Mouse (Mus musculus) T-cell, adult 2 months (primary cell): Measurements from ENCODE around the gene Ublcp1.

ENCODE experiments used
- DNase-seq: peaks from one replicate; pipeline ENCODE4 v3.0.0; 2022; ENCODE audit warnings: low spot score

Gene Ublcp1

DNA sequence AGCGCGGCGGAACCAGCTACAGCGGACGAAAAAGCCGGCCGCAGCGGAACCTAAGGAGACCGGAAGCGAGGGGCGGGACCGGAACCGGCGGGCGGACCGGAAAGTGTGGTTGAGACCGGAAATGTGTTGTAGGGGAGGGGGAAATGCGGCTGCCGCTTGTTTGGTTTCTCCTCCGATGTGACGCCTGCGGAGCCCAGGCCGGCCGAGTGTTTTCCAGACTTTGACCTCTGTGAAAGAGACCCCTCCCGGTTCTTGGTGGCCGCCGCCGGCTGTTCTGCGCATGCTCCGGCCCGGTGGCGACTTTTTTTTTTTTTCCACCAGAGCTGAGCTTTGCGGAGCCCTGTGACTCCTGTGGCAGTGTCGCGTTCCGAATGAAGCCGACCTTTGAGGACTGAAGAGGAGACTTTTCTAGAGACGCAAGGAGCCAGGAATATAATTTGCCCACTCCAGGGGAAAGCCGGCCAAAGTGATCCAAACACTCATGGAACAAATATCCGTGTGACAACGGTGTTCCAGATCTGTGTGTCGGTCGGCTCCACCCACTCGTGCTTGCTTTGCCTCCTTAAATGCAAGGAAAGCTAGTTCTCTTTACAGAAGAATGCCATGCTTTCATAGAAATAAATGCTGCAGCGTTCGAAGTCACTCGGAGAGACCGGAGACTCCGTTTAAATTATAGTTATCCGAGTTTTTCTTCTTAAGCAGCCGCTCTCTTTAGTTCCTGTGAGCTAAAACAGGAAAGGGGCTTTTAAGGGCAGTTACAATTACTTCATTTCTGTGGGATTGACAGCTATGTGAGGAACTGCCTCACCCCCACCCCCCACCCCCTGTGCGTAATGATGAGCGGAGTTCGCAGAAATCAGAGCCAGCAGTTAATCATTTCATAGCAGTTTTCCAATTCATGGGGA is at the start of gene Ublcp1:
Gene Ublcp1, minus strand, starts transcription at position 67 of the 905 bp plus-strand sequence.
- DNase-seq: peak; percentile 91

DNA sequence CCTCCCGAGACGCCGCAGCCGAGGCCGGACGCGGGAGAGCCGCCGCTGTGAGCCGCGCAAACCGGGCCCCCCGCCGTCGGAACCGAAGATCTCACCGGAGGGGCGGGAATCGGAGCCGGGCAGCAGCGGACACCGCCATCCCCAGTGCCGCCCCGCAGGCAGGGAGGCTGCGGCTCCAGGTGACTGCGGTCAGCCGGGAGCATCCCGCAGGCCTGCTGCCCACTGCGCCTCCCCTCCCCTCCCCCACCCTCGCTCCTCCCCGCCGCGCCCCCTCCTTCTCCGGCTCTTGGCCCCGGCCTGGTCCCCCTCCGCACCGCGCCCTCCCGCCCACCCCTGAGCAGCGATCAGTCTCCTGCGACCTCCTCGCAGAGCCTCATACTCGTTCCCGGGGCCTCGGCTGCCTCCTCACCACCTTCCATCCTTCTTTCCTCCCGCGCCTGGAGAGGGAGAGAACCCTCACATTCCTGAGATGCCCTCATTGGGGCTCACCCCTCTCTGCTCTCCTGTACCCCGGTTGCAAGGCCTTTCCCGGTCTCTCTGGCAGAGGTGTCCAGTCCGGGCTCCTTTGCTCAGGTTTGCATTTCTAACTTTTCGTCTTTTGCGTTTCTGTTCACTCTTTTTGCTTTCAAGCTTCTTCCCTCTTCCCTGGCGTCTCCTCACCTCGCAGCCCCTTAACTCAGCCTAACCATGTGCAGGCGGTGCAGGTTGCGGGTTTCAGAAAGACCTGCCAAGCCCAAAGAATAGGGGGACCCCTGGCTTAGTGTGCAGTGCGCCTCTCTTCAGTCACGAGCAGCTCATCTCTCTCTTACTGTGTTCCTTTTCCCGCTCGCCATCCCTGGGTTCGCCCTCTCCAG is 49.0 kb upstream of the Ublcp1 start:
- peak; percentile 29 for DNase-seq

DNA sequence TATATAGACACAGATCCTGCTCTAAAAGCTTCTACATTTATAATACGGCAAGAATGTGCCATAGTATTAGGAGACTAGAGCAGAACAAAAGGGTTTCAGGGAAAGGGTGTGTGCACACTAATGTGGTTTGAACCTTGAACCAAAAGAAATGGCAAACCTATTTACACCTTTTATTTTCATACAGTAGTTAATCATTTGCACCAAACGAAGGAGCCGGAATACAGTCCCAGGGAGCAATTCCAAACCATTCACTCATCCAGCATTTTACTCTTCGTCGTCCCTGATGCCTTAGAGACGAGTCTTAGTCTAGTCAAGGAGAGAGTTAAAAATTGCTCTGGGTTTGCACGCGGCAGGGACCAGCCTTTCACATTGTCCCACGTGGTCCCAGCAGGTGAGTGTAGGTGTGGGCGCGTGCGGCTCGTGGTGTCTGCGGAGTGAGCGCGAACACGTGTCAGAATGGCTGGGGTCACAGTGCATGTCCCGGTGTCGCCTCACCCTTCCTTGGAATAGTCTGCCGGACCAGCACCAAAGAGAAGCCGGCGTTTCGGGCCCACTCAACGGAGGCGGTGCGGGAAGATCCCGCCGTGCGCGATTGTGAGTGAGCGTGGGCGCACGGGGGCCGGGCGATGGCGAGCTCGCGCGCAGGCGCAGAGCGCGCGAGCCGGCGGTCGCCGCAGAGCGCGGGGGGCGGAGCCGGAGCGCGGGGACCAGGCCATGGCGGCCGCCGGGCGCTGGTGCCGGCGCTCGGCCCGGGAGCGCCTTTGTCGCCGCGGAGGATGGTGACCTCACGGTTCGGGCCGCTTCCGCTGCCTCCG is 48.2 kb upstream of the Ublcp1 start, which contains the start of gene Rnf145:
Gene Rnf145, plus strand, starts transcription at position 684 of the 815 bp plus-strand sequence.
- DNase-seq: peak; percentile 76

DNA sequence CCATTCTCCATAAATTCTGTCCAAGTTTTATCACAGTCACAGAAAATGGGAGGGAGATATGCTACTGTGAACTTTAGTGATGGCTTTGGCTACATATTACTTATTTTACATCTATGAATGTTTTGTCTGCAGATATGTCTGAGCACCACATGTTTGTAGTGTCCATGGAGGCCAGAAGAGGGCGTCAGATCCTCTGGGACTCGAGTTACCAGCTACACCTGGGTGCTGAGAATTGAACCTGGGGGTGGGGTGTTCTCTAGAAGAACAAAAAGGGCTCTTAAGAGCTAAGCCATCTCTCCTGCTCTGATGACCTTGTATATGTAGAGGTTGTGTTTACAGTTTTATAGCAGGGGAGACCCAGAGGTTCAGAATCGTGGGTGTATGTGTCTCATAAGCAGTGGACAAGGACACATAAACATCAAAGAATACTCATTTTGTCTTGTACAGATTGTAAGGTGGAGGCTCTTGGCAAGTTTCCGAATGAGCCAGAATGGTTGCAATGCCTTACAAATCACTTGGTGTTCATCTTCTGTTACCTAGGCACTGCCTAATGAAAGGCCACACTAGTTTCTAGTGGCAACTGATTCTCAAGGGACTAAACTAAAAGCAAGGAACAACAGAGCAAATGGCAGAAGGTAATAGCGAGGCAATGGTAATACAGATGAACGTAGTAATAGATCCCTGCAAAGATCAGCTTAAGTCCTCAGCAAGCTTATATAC is 47.4 kb upstream of the Ublcp1 start:
- DNase-seq: no peak

DNA sequence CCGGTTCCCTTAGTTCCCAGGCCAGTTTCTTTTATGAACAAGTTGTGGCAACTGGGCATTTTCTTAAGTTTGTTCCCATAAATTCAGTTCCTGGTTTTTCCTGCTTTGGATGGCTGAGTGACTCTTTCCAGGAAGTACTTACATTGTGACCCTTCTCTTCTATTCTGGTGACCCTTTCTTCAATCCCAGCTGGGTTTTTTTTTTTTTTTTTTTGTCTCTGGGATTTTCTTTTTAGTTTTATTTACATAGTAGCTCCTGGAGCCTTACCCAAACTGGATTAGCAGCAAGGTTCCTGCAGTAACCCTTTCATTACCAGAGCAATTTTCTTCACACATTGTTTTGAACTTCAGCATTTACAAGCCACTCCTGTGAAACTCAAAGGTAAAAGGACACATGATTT is 46.1 kb upstream of the Ublcp1 start:
- no peak for DNase-seq

DNA sequence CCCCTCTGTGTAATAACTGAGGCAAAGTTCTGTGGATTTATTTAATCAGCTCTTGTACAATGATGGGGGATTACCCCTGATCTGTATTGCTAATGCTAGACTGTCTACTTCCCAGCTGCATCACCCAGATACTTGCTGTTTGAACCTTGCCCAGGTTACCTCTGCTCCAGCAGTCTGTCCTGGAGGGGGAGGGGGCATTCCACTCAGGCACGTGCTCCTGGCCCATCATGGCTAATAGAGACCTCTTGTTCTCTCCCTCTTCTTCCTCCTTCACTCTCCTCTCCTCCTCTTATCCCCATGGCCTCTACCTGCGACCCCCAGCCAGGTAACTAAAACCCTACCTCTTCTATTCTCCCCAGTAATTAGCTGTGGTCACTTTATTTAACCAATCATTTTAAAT is 44.4 kb upstream of the Ublcp1 start:
- DNase-seq: no peak

DNA sequence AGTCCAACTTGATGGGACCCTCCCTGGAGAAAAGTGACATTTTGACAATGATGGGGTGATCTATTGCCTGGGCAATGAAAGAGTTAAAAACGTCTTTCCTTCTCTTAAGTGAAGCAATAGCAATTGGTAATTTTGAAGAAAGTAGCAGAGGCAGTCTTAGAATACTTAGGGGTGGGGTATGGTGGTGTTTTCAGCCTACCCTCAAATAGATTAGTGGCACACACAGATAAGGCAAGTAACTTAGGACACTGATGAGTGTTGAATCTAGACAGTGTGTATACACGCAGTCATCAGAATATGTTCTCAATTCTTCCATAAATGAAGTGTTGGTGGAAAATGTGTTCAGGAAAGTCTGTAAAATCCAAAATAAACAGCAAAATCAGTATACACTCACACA is 42.7 kb upstream of the Ublcp1 start:
- no peak for DNase-seq

DNA sequence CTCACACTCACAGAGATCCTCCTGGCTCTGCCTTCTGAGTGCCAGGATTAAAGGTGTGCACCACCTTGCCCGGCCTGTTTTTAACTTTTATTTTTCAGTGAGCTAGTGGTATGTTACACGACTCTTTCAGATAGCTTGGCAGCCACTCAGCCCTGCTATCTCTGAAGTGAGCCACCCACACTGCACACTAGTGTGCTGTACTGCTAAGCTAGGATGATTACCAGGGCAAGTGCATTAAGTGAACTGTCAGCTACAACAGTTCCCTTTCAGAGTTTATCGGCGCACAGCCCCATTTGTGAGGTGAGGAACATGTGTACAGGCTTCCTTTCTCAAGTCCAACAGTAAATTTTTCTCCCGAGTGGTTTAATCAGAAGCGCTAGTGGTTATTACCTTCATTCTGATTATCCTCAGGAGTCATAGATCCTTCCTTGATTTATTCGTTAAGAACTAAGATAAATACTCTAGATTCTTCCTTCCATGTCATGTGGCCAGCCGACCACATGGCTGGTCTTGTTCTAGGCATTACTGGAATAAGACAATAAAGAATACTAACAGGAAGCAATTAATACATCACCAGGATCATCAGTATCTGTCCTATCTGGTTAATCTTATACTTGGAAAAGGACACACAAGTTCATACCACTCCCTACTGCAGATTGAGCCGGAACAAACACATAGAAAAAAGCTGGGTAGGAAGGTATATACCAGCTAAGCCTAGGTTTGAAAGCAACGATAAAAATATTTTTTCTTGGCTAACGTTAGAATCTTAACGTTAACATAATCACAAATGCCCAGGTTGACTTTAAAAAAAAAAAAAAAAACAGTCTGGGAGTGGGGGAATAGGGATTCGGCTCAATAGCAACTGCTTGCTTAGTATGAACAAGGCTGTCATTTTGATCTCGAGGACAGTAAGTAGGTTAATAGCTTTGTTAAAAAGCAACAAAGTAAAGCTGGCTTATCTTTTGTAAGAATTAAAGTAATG is 42.0 kb upstream of the Ublcp1 start:
- no peak for DNase-seq

DNA sequence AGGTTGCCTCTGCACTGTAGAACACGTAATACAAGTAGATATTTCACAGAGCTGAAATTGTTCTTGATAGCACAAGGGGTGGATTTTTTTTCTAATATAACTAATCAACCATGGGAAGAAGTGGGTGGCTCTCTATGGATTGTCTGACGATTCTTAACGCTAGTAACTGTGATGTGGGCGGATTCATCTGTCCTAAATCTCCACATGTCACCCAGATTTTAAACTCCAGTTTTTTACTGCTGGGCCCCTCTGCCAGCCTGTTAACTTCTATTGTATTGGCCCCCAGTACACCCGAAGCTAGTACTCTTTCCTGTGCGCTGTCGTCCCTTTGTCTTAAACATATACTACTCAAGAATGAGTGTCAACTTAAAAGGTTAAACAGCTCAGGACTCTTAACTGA is 40.1 kb upstream of the Ublcp1 start:
- DNase-seq: no peak

DNA sequence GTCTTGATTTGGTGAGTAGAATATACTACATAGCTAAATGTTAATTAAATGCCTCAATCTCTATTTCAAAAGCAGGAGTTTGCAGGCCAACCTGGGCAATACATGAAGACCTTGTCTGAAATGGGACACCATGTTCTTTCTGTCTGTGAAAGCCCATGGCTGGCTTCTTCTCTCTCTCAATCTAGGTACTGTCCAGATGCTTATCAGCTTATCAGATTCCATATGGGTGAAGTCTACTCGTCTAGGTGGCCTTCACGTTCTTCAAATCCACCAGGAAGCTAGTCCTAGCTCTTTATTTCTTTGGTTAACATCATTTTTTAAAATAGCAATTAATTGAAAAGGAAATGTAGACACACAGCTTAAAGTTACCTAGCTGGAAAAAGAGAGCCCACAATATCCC is 39.6 kb upstream of the Ublcp1 start:
- no peak for DNase-seq

DNA sequence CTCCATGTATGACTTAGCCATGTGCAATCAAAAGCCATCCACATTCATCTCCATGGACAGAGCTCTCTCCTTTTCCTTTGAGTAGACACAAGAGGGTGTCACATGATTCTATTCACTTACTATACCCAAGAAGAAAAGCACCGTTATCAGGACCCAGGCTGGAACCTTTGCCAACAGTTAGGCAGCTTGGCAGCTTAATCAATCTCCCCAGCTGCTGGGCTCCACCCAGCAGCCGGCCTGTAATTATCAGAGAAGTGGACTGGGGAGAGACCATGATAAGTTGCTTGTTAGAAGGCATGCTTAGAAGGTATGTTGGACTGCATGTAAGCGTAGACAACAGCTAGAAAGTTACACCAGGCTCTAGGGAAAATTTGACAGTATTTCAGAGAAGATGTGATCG is 38.6 kb upstream of the Ublcp1 start:
- no peak for DNase-seq

DNA sequence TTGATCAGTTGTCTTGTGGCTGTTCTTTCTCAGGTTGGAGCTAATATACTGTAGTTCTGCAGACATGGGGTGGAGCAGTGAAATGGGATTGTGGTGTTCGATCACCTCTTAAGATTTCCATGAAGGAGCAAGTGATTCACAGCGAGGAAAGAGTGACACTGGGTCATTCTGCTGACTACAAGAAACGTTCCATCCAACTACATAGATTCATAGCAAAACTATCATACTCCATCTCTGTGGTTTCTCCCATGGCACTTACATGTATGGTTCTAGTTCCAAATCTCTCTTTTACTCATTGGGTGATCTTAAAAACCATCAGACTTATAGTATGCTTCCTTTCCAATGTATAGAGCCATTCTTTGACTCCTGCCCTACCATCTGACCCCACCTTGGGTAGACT is 34.5 kb upstream of the Ublcp1 start:
- no peak for DNase-seq

DNA sequence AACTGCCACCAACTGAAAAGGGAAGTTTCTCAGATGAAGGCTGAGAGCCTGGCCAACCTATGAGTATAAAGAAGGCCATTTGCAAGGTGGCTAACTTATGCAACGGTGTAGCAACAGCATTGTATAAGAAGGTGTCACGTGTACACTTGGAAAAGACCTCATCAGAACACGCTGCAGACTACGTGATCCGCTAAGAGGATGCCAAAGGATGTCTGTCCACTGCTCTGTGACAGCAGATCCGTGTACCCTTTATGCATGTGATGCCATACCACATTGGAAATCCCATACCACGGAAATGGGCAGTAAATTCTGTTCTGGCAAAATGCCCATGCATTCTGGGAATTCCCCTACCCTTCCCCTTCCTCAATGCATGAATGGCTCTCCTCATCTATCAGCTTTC is 33.8 kb upstream of the Ublcp1 start:
- no peak for DNase-seq

DNA sequence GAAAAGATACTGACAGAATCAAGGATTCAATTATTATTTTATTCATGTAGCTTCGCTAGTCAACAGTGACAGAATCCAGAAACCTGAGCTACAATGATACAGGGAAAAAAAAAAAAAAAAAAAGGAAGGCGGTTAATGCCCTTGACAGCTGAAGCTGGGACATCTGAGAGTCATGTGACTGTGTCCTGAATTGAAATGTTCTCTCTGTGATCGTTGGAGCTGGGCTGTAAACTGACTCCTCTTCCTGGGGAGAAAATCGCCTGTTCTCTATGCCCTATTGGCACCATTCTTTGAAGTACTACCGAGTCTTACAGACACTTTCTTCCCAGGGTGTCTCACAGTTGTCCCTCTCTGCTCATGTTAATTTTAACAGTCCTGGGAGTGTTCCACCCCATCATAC is 32.6 kb upstream of the Ublcp1 start:
- DNase-seq: no peak

DNA sequence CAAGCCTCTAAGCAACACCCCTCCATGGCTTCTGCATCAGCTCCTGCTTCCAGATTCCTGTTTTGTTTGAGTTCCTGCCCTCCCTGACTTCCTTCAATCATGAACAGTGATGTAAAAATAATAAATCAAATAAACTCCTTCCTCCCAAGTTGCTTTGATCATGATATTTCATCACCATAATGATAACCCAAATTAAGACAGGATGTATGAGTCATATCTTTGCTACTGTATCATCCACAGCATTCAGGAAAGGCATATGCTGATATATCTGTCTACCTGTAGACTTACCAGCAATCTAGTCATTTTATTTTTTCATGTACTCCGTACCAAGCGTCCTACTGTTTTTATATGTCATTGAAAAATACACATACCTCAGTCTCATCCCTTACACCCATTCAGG is 31.2 kb upstream of the Ublcp1 start:
- DNase-seq: no peak

DNA sequence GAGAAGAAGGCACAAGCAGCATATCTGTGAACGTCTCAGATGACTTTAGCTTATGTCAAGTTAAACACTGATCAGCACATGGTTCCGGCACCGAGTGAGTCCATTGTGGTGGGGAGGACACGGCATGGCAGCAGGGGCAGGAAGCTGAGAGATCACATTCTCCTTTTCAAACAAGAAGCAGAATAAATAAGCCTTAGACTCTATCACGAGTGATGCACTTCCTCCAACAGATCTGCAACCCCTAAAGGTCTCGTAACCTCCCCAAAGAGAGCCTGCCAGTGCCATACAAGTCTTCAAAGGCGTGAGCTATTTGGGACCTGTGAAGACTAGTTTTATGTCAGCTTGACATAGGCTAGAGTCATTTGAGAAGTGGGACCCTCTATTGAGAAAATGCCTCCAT is 30.7 kb upstream of the Ublcp1 start:
- DNase-seq: peak; percentile 58

DNA sequence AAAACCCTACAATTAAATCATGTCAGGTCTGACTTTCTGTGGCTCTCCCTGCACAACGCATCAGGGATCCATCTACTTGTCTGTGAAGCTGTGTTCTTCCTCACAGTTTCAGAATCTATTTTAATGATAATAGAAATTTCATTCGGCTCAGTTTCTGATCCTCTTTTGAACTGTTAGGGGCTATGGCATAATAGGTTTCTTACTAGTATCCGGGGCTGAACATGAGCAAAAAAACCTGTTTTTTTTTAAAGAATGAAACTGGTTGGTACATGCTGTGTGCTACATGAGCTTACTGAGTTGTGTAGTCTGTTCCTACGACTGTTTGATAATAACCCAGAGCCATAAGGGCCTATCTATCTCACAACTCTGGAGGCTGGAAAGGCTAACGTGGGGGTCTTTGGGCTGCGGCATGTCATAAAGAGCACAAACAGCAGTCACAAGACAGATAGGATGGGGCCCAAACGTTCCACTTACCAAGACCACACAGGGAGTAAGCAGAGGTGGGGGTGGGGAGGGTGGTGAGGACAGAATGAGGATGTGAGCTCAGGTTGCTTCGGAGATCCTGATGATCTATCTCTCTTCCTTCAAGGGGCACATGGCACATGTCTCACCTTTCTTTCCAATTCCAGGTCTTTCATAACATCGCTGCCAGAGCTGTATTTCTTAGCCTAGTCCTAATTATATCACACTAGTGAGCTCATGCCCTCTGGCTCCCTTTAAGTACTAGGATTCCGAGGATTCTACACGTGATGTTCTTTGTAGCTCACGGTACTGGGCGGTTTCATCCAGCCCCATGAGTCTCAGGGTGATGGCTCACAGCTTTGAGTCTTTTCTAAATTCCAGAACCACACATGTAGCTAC is 28.3 kb upstream of the Ublcp1 start:
- no peak for DNase-seq

DNA sequence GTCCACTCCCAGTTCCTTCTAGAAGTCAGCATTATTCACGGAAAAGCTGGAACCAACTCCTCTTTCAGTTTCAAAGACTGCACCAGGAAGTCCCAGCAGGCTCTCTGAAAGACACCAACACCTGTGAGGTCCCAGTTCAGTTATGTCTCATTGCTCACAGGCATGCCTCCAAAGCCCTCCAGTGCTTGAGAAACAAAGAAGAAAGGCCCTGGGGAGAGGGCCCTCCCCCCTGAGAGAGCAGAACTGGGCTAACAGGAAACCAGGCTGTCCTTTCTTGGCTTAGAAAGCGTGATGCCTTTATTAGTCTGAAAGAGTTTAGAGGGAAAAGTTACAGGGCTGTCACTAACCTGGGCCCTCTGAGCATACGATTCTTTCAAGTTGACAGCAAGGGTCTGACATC is 25.9 kb upstream of the Ublcp1 start:
- peak; percentile 56 for DNase-seq

DNA sequence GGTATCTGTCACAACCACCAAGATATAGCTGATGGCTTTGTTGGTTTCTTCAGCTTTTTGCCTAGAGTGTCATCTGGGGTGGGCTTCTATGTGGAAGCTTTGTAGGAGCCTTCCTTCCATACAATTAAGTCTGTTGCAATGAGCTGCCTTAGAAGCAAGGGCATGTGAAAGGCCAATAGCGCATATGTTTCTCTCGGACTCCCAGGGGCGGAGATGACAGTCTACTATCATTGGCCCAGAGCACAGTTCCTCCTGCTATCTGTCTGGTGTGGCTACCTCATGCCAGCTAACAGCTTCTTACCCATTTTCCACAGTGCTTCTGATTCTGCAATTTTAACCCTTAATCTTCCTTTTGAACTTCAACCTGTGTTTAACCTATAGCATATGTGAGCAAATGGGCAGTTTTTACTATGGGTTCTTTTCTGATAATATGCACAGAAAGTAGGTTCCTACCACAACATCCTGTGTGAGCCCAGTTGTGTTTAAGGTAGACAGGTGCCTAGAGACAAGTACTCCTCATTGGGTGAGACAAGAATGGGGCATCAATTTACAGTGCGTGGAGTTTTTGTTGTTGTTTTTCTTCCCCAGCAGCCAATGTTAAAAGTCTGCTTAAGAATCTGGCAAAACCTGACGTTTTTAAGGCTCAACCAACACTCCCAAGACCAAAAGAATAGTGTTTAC is 24.5 kb upstream of the Ublcp1 start:
- no peak for DNase-seq
